Mouse (Mus musculus) stomach, embryonic 16.5 days (tissue): ENCODE data around the gene Arhgap42. TPM values are rescaled to one million over a fixed set of nuclear protein-coding genes. Genes with fewer than 3 reads are reported as not detected.
A peak's percentile ranks its signal among the peaks of the same experiment; 100 is the strongest.

Experiments used
- ATAC-seq: fragments of 200-750 bp; cut with Nextera tagmentation; 2 replicates; pipeline ENCODE4 v1.8.0; 2017; ENCODE audit warnings: moderate number of reproducible peaks, moderate TSS enrichment; ENCODE audit not compliant: insufficient read depth, low FRiP score
- H3K27ac ChIP-seq: fragments of 300-500 bp; sonication (generic); 2 replicates; pipeline ENCODE4 v1.5.1; 2014; ENCODE audit warnings: low read length
- H3K27me3 ChIP-seq: fragments of 300-500 bp; sonication (generic); 2 replicates; pipeline ENCODE4 v1.6.1; 2014; ENCODE audit warnings: low read length, control low read depth, mixed read lengths; ENCODE audit not compliant: control insufficient read depth, insufficient read depth
- H3K36me3 ChIP-seq: fragments of 300-500 bp; sonication (generic); 2 replicates; pipeline ENCODE4 v1.6.1; 2014; ENCODE audit warnings: low read length; ENCODE audit not compliant: control insufficient read depth, insufficient read depth
- H3K4me1 ChIP-seq: fragments of 300-500 bp; sonication (generic); 2 replicates; pipeline ENCODE4 v1.6.1; 2014; ENCODE audit warnings: low read length, control low read depth, mixed read lengths; ENCODE audit not compliant: control insufficient read depth, insufficient read depth
- H3K4me2 ChIP-seq: fragments of 300-500 bp; sonication (generic); 2 replicates; pipeline ENCODE4 v1.6.1; 2014; ENCODE audit warnings: low read depth, low read length, mixed read lengths
- H3K4me3 ChIP-seq: fragments of 300-500 bp; sonication (generic); replicated peaks from 2 replicates; pipeline ENCODE4 v1.5.1; 2014; ENCODE audit warnings: mild to moderate bottlenecking, low read length
- H3K9ac ChIP-seq: fragments of 300-500 bp; sonication (generic); 2 replicates; pipeline ENCODE4 v1.6.1; 2014; ENCODE audit warnings: low read length
- H3K9me3 ChIP-seq: fragments of 300-500 bp; sonication (generic); replicated peaks from 2 replicates; pipeline ENCODE4 v1.6.1; 2016; ENCODE audit warnings: low read length, control low read depth; ENCODE audit not compliant: control insufficient read depth
- WGBS: fragments of 180-500 bp; shearing (Covaris S2); extraction: QIAGEN DNeasy Blood & Tissue Kit; methylation state at CpG from one replicate; pipeline ENCODE4 v1.1.7; 2014; 5-methylcytosine and 5-hydroxymethylcytosine counted together
- polyA plus RNA-seq: library from polyadenylated mRNA; unstranded; fragments of >200 nt; fragmentation: Nextera tagmentation; extraction: Ambion mirVana; gene quantifications from 2 replicates; pipeline ENCODE4 v1.2.1, GENCODE M21; 2015

Arhgap42 gene
- 27.2 and 28.6 TPM in 2 replicates for polyA plus RNA-seq

GRCm38 (mm10) chr9:9238438-9239391 is at the start of gene Arhgap42:
TSS of gene Arhgap42 (minus strand) at chr9:9239101.
- under 1% methylated on average over 78 of the region's 78 CpGs for WGBS
- Histone ChIP-seq H3K4me3 (peak within 1 kb of the TSS; percentile 79), H3K27ac (peak within 1 kb of the TSS; percentile 85), H3K36me3 (no peaks in the 10 kb centered on the region), H3K4me2 (peak within 1 kb of the TSS; percentile 52), H3K4me1 (peaks cover 9% of the 10 kb centered on the region; the same call in 1 of the 2 replicates), H3K27me3 (no peaks in the 10 kb centered on the region), H3K9ac (peak within 1 kb of the TSS; percentile 88), H3K9me3 (no peaks in the 10 kb centered on the region)
- peak; percentile 93 for ATAC-seq

- H3K27me3 ChIP-seq: no peaks in the 10 kb centered on the region
- no peak overlapping the region for H3K27ac ChIP-seq
- H3K4me1 ChIP-seq: no peaks in the 10 kb centered on the region
- H3K4me2 ChIP-seq: no peak overlapping the region
- H3K4me3 ChIP-seq: no peak overlapping the region
- no peak overlapping the region for H3K9ac ChIP-seq
- WGBS: 79% methylated on average over 2 of the region's 2 CpGs
- no peaks in the 10 kb centered on the region for H3K9me3 ChIP-seq
- H3K36me3 ChIP-seq: no peaks in the 10 kb centered on the region
- no peak for ATAC-seq
Measured at GRCm38 (mm10) chr9:9288140-9288539, 49.2 kb upstream of the Arhgap42 start.

GRCm38 (mm10) chr9:9269305-9269704 is 30.4 kb upstream of the Arhgap42 start:
- no peaks in the 10 kb centered on the region for H3K4me1 ChIP-seq
- no peak overlapping the region for H3K4me3 ChIP-seq
- no peak overlapping the region for H3K27ac ChIP-seq
- no peak overlapping the region for H3K9ac ChIP-seq
- H3K36me3 ChIP-seq: no peaks in the 10 kb centered on the region
- 27% methylated on average over 2 of the region's 2 CpGs for WGBS
- H3K4me2 ChIP-seq: no peak overlapping the region
- H3K27me3 ChIP-seq: no peaks in the 10 kb centered on the region
- H3K9me3 ChIP-seq: no peaks in the 10 kb centered on the region
- no peak for ATAC-seq

GRCm38 (mm10) chr9:9267606-9268601 is 29.0 kb upstream of the Arhgap42 start:
- Histone ChIP-seq H3K27me3 (no peaks in the 10 kb centered on the region), H3K4me2 (no peak overlapping the region), H3K4me3 (no peak overlapping the region), H3K9ac (no peak overlapping the region), H3K9me3 (no peaks in the 10 kb centered on the region), H3K27ac (no peak overlapping the region), H3K36me3 (no peaks in the 10 kb centered on the region), H3K4me1 (no peaks in the 10 kb centered on the region)
- ATAC-seq: no peak
- 70% methylated on average over 6 of the region's 6 CpGs for WGBS

GRCm38 (mm10) chr9:9263543-9263942 is 24.6 kb upstream of the Arhgap42 start:
- H3K4me3 ChIP-seq: no peak overlapping the region
- 45% methylated on average over 1 of the region's 1 CpGs for WGBS
- no peaks in the 10 kb centered on the region for H3K9me3 ChIP-seq
- H3K9ac ChIP-seq: no peak overlapping the region
- no peaks in the 10 kb centered on the region for H3K36me3 ChIP-seq
- ATAC-seq: no peak
- no peaks in the 10 kb centered on the region for H3K4me1 ChIP-seq
- H3K27ac ChIP-seq: no peak overlapping the region
- H3K27me3 ChIP-seq: no peaks in the 10 kb centered on the region
- no peak overlapping the region for H3K4me2 ChIP-seq

DNA sequence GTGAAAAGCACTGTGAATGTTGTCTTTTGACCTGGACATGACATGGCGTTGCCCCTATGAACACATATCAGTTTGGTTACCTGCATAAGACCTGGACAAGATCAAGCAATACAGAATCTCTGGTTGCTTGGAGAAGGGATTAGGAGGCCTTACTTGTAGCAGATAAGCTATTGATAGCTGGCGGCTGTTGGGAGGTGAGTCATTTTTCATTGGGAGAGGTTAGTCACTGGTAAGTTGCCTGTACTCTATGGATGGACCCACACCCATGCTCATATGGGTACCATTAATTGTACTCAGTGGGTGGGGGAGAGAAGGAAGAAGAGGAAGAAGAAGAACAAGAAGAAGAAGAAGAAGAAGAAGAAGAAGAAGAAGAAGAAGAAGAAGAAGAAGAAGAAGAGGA is 23.6 kb upstream of the Arhgap42 start:
- ATAC-seq: no peak
- WGBS: 56% methylated on average over 2 of the region's 2 CpGs
- H3K36me3 ChIP-seq: no peaks in the 10 kb centered on the region

DNA sequence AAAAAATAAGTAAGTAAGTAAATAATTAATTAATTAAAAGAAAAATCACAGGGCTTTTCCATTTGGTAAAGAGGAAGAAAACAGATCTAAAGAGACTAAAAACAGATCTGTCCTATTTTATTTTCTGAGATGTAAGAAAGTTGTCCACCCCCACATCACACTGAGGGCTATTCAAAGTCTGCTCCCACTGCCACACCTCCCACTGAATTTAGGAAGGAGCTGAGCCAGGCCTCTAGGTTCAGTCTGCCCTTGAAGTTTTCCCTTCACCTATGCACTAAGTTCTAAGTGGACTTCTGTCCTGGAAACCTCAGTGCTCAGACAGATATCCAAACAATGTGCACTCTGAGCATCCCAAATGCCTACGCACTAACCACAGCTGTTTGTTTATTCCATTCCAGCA is 15.9 kb upstream of the Arhgap42 start:
- H3K27ac ChIP-seq: no peak overlapping the region
- no peak overlapping the region for H3K4me3 ChIP-seq
- H3K4me2 ChIP-seq: no peak overlapping the region
- H3K4me1 ChIP-seq: no peaks in the 10 kb centered on the region
- H3K9me3 ChIP-seq: no peaks in the 10 kb centered on the region
- no peaks in the 10 kb centered on the region for H3K27me3 ChIP-seq
- H3K9ac ChIP-seq: no peak overlapping the region
- ATAC-seq: no peak
- H3K36me3 ChIP-seq: no peaks in the 10 kb centered on the region
- WGBS: 39% methylated on average over 1 of the region's 1 CpGs

More for the DNA sequence above, 23.6 kb upstream of the Arhgap42 start:
- H3K4me2 ChIP-seq: no peak overlapping the region
- no peaks in the 10 kb centered on the region for H3K9me3 ChIP-seq
- no peak overlapping the region for H3K27ac ChIP-seq
- H3K4me1 ChIP-seq: no peaks in the 10 kb centered on the region
- H3K4me3 ChIP-seq: no peak overlapping the region
- H3K9ac ChIP-seq: no peak overlapping the region
- H3K27me3 ChIP-seq: no peaks in the 10 kb centered on the region

- WGBS: 41% methylated on average over 2 of the region's 2 CpGs
- H3K9me3 ChIP-seq: no peaks in the 10 kb centered on the region
- no peak overlapping the region for H3K9ac ChIP-seq
- no peak for ATAC-seq
- no peaks in the 10 kb centered on the region for H3K36me3 ChIP-seq
- H3K4me1 ChIP-seq: no peaks in the 10 kb centered on the region
- H3K4me3 ChIP-seq: no peak overlapping the region
- no peak overlapping the region for H3K4me2 ChIP-seq
- H3K27me3 ChIP-seq: no peaks in the 10 kb centered on the region
- H3K27ac ChIP-seq: no peak overlapping the region
Measured at GRCm38 (mm10) chr9:9248529-9248928, 9.6 kb upstream of the Arhgap42 start.
